Comparison of ENCODE assay signal across 15 mouse cellular contexts in genomic region chr2:91090208-91090607, GRCm38 (mm10). TPM values are rescaled to one million over a fixed set of nuclear protein-coding genes. Genes with fewer than 3 reads are reported as not detected.
DNase-seq lines count a peak whose midpoint lies in the region.
"Had no signal": no experiment of that assay in that cellular context is flagged by ENCODE, and none has a peak within 500 bp of the region (broad histone marks: within the 10 kb centered on the region; RNA-seq: fewer than 3 reads in every experiment).

No protein-coding gene starts in this region.

- peak; percentile 90 for DNase-seq in heart, adult 11 months
- no peak for DNase-seq in heart, adult 8-10 months (ENCODE audit: low spot score)
- DNase-seq in right cerebral cortex, adult 2 months (ENCODE audit: low spot score in 2 of 2) = peak; percentile 41 to 51
- DNase-seq in right cerebral cortex, postnatal 10 days (ENCODE audit: low spot score in 2 of 2) = no peak
- DNase-seq in brain, adult 2 months (ENCODE audit: low read depth, low spot score) = peak; percentile 39
- DNase-seq in testis, postnatal 14 days (ENCODE audit: low spot score) = peak; percentile 73
- DNase-seq in ovary, postnatal 36 days (ENCODE audit: low spot score) = no peak
- DNase-seq: adrenal gland, adult 8-10 months; adrenal gland, postnatal 36 days; cerebellum, adult 11-12 months; cerebellum, adult 9-10 months; cerebellum, postnatal 36 days; forebrain, postnatal 0 days; gastrocnemius, postnatal 14 days; heart, postnatal 36 days had no signal

RNA-seq across cellular contexts. Expression of gene Spi1, which starts 8.0 kb away (rescaled TPM):
- total RNA-seq in heart, adult 8-10 months (2022) = 1 to 10 TPM; 2.8 to 6.1 (median 3.2) TPM

RNA-seq across cellular contexts. Expression of gene Slc39a13, which starts 20.0 kb away (rescaled TPM):
- 10 to 100 TPM; 19.0 to 26.0 (median 23.6) TPM for total RNA-seq in heart, adult 8-10 months (2022)

RNA-seq across cellular contexts. Expression of gene Mybpc3, which starts 27.7 kb away (rescaled TPM):
- 1,000 to 10,000 TPM; 1,514 to 2,177 (median 1,722) TPM for total RNA-seq in heart, adult 8-10 months (2022)
- total RNA-seq: adrenal gland, postnatal 36 days had no signal

RNA-seq across cellular contexts. Expression of gene Psmc3, which starts 36.4 kb away (rescaled TPM):
- 100 to 1,000 TPM; 192 to 274 (median 220) TPM for total RNA-seq in heart, adult 8-10 months (2022)

RNA-seq across cellular contexts. Expression of gene Rapsn, which starts 54.8 kb away (rescaled TPM):
- 10 to 100 TPM; 15.4 to 19.4 (median 16.4) TPM for total RNA-seq in heart, adult 8-10 months (2022)

Comparison
In these comparisons a context has a peak if more than half of its experiments do, and no peak if none do; other contexts are left out.
1. DNase-seq: peak in heart, adult 11 months (single experiment), right cerebral cortex, adult 2 months (2 of 2), brain, adult 2 months (single experiment) and testis, postnatal 14 days (single experiment); none in heart, adult 8-10 months (single experiment), right cerebral cortex, postnatal 10 days (0 of 2) and ovary, postnatal 36 days (single experiment).